Mouse (Mus musculus): Measurements from ENCODE around the gene Mocs3.

The Mocs3 gene

GRCm38 (mm10) chr2:168230026-168230728, at the start of gene Mocs3, which contains the start of the genes Gm20716 and Dpm1:
Gene Mocs3, plus strand, starts transcription at chr2:168230622.
Gene Gm20716, minus strand, starts transcription at chr2:168230364.
Gene Dpm1, minus strand, starts transcription at chr2:168230591.
- DNase-seq (ENCODE audit: low spot score), result peak; percentile 79

GRCm38 (mm10) chr2:168191856-168192255, 38.6 kb upstream of the Mocs3 start:
- DNase-seq (ENCODE audit: low spot score), result no peak

- no peak for DNase-seq (ENCODE audit: low spot score)
Observed at GRCm38 (mm10) chr2:168193685-168194084, 36.7 kb upstream of the Mocs3 start.

DNA sequence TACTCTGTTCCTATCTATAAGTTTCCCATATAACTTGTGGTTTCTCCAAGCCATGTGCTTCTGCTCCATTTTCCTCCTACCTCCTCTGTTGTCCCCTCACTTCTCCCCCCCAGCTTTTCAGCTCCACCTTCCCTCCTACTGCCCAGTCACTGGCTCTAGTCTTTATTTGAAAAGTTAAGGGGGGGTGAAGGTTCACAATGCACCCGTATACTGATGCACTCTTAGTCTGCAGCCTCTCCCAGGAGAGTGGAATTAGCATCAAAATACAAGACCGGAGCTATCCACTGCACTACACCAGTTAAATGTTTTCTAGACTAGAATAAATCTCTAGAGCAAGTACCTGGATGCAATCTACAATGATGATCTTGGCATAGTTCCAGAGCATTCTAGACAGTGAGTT, 34.7 kb upstream of the Mocs3 start:
- DNase-seq (ENCODE audit: low spot score), result no peak

GRCm38 (mm10) chr2:168198421-168198820, 32.0 kb upstream of the Mocs3 start:
- DNase-seq (ENCODE audit: low spot score), result no peak

DNA sequence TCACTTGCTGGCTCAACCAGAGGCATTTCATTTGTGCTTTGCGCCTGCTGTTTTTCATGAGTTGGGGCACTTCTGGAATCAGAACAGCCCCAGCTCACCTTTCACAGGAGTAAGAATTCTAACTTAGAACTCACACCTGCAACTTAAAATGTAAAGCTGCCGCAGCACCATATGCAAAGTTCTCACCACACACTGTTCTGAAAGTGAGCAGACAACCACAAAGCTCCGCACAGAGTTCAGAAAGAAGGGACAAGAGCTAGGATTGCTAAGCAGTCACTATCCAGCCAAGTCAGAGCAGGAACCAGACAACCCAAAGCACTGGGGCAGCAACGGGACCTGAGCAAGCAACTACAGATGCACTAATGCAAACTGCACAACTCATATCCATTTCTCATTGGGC, 30.9 kb upstream of the Mocs3 start:
- DNase-seq (ENCODE audit: low spot score), result no peak

GRCm38 (mm10) chr2:168200014-168200691, 30.3 kb upstream of the Mocs3 start:
- no peak for DNase-seq (ENCODE audit: low spot score)

- DNase-seq (ENCODE audit: low spot score), result no peak
Observed at GRCm38 (mm10) chr2:168204476-168204999, 25.9 kb upstream of the Mocs3 start.

- peak; percentile 90 for DNase-seq (ENCODE audit: low spot score)
Observed at GRCm38 (mm10) chr2:168205265-168205664, 25.2 kb upstream of the Mocs3 start.

GRCm38 (mm10) chr2:168205681-168206631, 24.5 kb upstream of the Mocs3 start:
- DNase-seq (ENCODE audit: low spot score), result no peak

DNA sequence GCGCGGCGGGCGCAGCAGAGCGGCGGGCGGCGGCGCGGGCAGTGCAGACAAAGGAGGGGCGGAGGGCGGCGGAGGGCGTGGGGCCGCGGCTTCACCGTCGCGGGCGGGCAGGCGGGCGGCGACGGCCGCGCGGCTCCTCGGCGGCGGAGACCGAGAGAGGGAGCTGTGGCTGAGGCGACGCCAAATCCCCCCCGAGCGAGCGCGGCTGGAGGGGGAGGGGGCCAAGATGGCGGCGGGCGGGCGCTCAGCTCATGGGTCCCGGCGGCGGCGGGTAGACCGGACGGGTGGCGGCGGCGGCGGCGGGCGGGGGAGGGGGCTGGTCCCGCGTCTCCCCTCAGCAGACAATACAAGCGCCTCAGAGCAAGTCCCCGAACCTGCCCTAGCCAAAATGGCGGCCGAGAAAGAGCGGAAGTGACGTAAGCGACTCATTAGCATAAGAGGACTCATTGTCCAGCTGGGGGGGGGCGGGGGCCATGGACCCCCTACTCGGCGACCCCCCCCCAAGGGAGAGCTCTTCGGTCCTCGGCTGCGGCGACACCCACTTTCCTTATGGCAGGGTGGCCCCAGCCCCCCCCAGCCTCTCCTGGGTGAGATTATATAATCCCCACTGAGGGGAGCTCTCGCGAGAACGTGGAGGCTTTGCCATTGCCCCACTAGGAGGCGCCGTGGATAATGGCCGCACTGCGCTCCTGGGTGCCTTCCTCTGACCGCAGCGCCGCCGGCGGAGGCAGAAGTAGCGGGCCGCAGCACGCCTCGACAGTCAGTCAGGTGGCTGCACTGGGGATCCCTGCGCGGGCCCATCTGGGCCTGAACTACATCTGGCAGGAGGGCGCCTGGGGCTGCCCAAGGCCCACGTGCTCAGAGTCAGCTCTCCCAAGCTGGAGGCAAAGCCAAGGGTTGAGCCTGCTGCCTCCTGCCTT, 23.4 kb upstream of the Mocs3 start, which contains the start of gene Adnp:
Gene Adnp (minus strand): TSS at position 388 of the 920 bp plus-strand sequence.
- DNase-seq (ENCODE audit: low spot score), result peak; percentile 96

GRCm38 (mm10) chr2:168207883-168208282, 22.5 kb upstream of the Mocs3 start:
- DNase-seq (ENCODE audit: low spot score), result no peak

GRCm38 (mm10) chr2:168213788-168214397, 16.5 kb upstream of the Mocs3 start:
- no peak for DNase-seq (ENCODE audit: low spot score)

DNA sequence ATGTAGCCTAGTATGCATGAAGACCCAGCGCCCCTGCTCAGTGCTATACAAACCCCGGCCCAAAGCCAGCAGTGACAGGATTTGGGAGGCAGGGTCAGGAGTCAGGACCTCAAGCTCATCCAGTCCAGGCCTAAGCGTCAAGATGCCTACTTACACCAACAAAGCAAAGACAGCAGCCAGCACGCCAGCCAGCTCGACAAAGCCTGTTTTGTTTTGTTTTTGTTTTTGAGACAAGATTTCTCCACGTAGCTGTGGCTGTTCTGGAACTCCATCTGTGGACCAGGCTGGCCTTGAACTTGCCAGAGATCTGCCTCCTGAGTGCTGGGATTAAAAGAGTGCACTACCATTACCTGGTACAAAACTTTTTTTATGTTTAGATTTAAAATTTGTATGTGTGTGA, 7.1 kb upstream of the Mocs3 start:
- no peak for DNase-seq (ENCODE audit: low spot score)

- DNase-seq (ENCODE audit: low spot score), result no peak
Observed at GRCm38 (mm10) chr2:168229116-168230025, 1.1 kb upstream of the Mocs3 start.

DNA sequence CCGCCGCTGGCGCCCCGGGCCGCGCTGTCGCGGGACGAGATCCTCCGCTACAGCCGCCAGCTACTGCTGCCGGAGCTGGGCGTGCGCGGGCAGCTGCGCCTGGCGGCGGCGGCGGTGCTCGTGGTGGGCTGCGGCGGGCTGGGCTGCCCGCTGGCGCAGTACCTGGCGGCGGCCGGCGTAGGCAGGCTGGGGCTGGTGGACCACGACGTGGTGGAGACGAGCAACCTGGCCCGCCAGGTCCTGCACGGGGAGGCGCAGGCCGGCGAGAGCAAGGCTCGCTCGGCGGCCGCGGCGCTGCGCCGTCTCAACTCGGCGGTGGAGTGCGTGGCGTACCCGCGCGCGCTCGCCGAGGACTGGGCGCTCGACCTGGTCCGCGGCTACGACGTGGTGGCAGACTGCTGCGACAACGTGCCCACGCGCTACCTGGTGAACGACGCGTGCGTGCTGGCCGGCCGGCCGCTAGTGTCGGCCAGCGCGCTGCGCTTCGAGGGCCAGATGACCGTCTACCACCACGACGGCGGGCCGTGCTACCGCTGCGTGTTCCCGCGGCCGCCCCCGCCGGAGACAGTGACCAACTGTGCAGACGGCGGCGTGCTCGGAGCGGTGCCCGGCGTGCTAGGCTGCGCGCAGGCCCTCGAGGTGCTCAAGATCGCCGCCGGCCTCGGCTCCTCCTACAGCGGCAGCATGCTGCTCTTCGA, 500 bp downstream of the Mocs3 start:
- DNase-seq (ENCODE audit: low spot score), result no peak

DNA sequence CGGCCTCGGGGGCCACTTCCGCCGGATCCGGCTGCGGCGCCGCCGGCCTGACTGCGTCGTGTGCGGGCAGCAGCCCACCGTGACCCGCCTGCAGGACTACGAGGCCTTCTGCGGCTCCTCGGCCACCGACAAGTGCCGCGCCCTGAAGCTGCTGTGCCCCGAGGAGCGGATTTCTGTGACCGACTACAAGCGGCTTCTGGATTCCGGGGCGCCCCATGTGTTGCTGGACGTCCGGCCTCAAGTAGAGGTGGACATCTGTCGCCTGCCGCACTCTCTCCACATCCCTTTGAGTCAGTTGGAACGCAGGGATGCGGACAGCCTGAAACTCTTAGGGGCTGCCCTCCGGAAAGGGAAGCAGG, 1.0 kb downstream of the Mocs3 start:
- DNase-seq (ENCODE audit: low spot score), result no peak

- no peak for DNase-seq (ENCODE audit: low spot score)
Observed at GRCm38 (mm10) chr2:168233286-168233685, 2.9 kb downstream of the Mocs3 start.

- no peak for DNase-seq (ENCODE audit: low spot score)
Observed at GRCm38 (mm10) chr2:168238335-168238734, 7.9 kb downstream of the Mocs3 start.
